Mouse (Mus musculus) ES-E14 (cell line): ENCODE results near the gene Pld5. TPM values are rescaled to one million over a fixed set of nuclear protein-coding genes. Genes with fewer than 3 reads are reported as not detected.

Experiments
- DNase-seq: peaks from one replicate; pipeline ENCODE4 v3.0.0-alpha.2; 2013; ENCODE audit warnings: low read depth, low spot score
- H3K27ac ChIP-seq: 2 replicates; pipeline ENCODE4 v1.5.1; 2012; ENCODE audit warnings: low read depth, mild to moderate bottlenecking, low read length, moderate library complexity, mixed read lengths; ENCODE audit not compliant: poor library complexity, insufficient read depth, severe bottlenecking
- H3K36me3 ChIP-seq: 2 replicates; pipeline ENCODE4 v1.6.1; 2012; ENCODE audit warnings: mild to moderate bottlenecking, low read length, moderate library complexity, mixed read lengths; ENCODE audit not compliant: control insufficient read depth, poor library complexity, insufficient read depth, severe bottlenecking
- H3K4me1 ChIP-seq, 2 experiments: fragments of 150-350 bp in 1 of 2; sonication (generic) in 1 of 2; 2 replicates each; pipeline ENCODE4 v1.6.1; 2012; ENCODE audit warnings: low read length in 2 of 2, mild to moderate bottlenecking in 1 of 2, mixed read lengths in 1 of 2; ENCODE audit not compliant: control insufficient read depth in 2 of 2, insufficient read depth in 2 of 2, poor library complexity in 1 of 2
- H3K4me3 ChIP-seq, 2 experiments: fragments of 150-350 bp in 1 of 2; sonication (generic) in 1 of 2; 2 replicates each; pipeline ENCODE4 v1.5.1; 2012; ENCODE audit warnings: low read length in 2 of 2, low read depth in 1 of 2, mild to moderate bottlenecking in 1 of 2, mixed read lengths in 1 of 2; ENCODE audit not compliant: insufficient read depth in 1 of 2, poor library complexity in 1 of 2, severe bottlenecking in 1 of 2
- H3K9ac ChIP-seq: 2 replicates; pipeline ENCODE4 v1.6.1; 2012; ENCODE audit warnings: low read depth, mild to moderate bottlenecking, low read length, mixed read lengths; ENCODE audit not compliant: poor library complexity, insufficient read depth, severe bottlenecking
- H3K9me3 ChIP-seq: fragments of 150-350 bp; sonication (generic); 2 replicates; pipeline ENCODE4 v1.6.1; 2012; ENCODE audit warnings: low read depth, mild to moderate bottlenecking, low read length; ENCODE audit not compliant: control insufficient read depth, insufficient read depth
- CHD2 ChIP-seq: IDR thresholded peaks from 2 replicates; pipeline ENCODE4 v1.6.1; 2014; ENCODE audit warnings: mild to moderate bottlenecking, low read depth, low read length, inconsistent platforms
- HCFC1 ChIP-seq: IDR thresholded peaks from 2 replicates; pipeline ENCODE4 v1.6.1; 2012; ENCODE audit warnings: low read length, inconsistent platforms, borderline replicate concordance; ENCODE audit not compliant: insufficient read depth
- MAFK ChIP-seq: IDR thresholded peaks from 2 replicates; pipeline ENCODE4 v1.6.1; 2014; ENCODE audit warnings: mild to moderate bottlenecking, low read depth, low read length, inconsistent platforms; ENCODE audit not compliant: insufficient read depth
- ZC3H11A ChIP-seq: IDR thresholded peaks from 2 replicates; pipeline ENCODE4 v1.6.1; 2012; ENCODE audit warnings: low read depth, mild to moderate bottlenecking, inconsistent platforms, low read length, borderline replicate concordance
- ZNF384 ChIP-seq: IDR thresholded peaks from 2 replicates; pipeline ENCODE4 v1.6.1; 2012; ENCODE audit warnings: low read depth, low read length, inconsistent platforms
- in situ Hi-C, 2 experiments: fragments of 600-800 bp; cut with MboI; formaldehyde crosslinking; loops; one replicate each; pipeline ENCODE4 v1.15.1; 2025; ENCODE audit warnings: low sequenced_read_pairs in 2 of 2, inconsistent platforms in 1 of 2; ENCODE audit not compliant: unreplicated experiment in 2 of 2
- total RNA-seq: library from RNA; depleted of rRNA; stranded (reverse); fragments of 300-350 nt; gene quantifications from 2 replicates; pipeline ENCODE4 v1.2.3, GENCODE M21; 2012

Pld5 gene
- total RNA-seq, 1 experiment = not detected

- in situ Hi-C loops = no loop called here
- DNase-seq = peak; percentile 33
- H3K4me1 ChIP-seq = no peaks in the 10 kb centered on the region
Measured at GRCm38 (mm10) chr1:176218217-176218616, 56.9 kb downstream of the Pld5 start.

GRCm38 (mm10) chr1:176213645-176214221 lies 61.4 kb downstream of the Pld5 start:
- Histone ChIP-seq H3K27ac (no peak overlapping the region), H3K36me3 (no peaks in the 10 kb centered on the region), H3K4me1 (no peaks in the 10 kb centered on the region), H3K9ac (no peak overlapping the region), H3K9me3 (no peaks in the 10 kb centered on the region), H3K4me3 (no peak overlapping the region)
- TF ChIP-seq ZNF384 = no peak
- no peak for TF ChIP-seq HCFC1
- no peak for TF ChIP-seq MAFK
- no peak for TF ChIP-seq CHD2
- no peak for TF ChIP-seq ZC3H11A
- no peak for DNase-seq
- in situ Hi-C loops = no loop called here

More at GRCm38 (mm10) chr1:176218217-176218616, 56.9 kb downstream of the Pld5 start:
- H3K9me3 ChIP-seq = no peaks in the 10 kb centered on the region
- H3K4me3 ChIP-seq = no peak overlapping the region
- no peak overlapping the region for H3K27ac ChIP-seq
- H3K9ac ChIP-seq = no peak overlapping the region
- TF ChIP-seq MAFK (no peak), ZC3H11A (no peak), ZNF384 (no peak), HCFC1 (no peak), CHD2 (no peak)
- H3K36me3 ChIP-seq = no peaks in the 10 kb centered on the region

GRCm38 (mm10) chr1:176212922-176213644 lies 62.0 kb downstream of the Pld5 start:
- no peaks in the 10 kb centered on the region for H3K4me1 ChIP-seq
- no peak overlapping the region for H3K9ac ChIP-seq
- in situ Hi-C loops = no loop called here
- H3K4me3 ChIP-seq = no peak overlapping the region
- H3K27ac ChIP-seq = no peak overlapping the region
- TF ChIP-seq CHD2 (no peak), MAFK (no peak), ZC3H11A (no peak), HCFC1 (no peak), ZNF384 (no peak)
- H3K36me3 ChIP-seq = no peaks in the 10 kb centered on the region
- H3K9me3 ChIP-seq = no peaks in the 10 kb centered on the region
- DNase-seq = no peak

- H3K4me1 ChIP-seq = no peaks in the 10 kb centered on the region
- H3K9ac ChIP-seq = no peak overlapping the region
- no peak overlapping the region for H3K4me3 ChIP-seq
- H3K9me3 ChIP-seq = no peaks in the 10 kb centered on the region
- DNase-seq = no peak
- in situ Hi-C loops = no loop called here
- no peaks in the 10 kb centered on the region for H3K36me3 ChIP-seq
- TF ChIP-seq ZC3H11A (no peak), MAFK (no peak), CHD2 (no peak), HCFC1 (no peak), ZNF384 (no peak)
- H3K27ac ChIP-seq = no peak overlapping the region
Measured at GRCm38 (mm10) chr1:176210803-176211202, 64.3 kb downstream of the Pld5 start.
